Mouse (Mus musculus) liver, embryonic 11.5 days (tissue): Measurements from ENCODE around the gene Yae1d1. TPM values are rescaled to one million over a fixed set of nuclear protein-coding genes. Genes with fewer than 3 reads are reported as not detected.

Experiments
- ATAC-seq: fragments of 200-750 bp; cut with Nextera tagmentation; replicated peaks from 2 replicates; pipeline ENCODE4 v1.8.0; 2017; ENCODE audit warnings: moderate number of reproducible peaks, mild to moderate bottlenecking, moderate TSS enrichment, moderate library complexity; ENCODE audit not compliant: low FRiP score
- DNase-seq: peaks from one replicate; pipeline ENCODE4 v3.0.0-alpha.2; 2017; ENCODE audit warnings: low spot score
- H3K27ac ChIP-seq: fragments of 300-500 bp; sonication (generic); 2 replicates; pipeline ENCODE4 v1.5.1; 2014; ENCODE audit warnings: mild to moderate bottlenecking, low read depth, low read length, control low read depth
- H3K27me3 ChIP-seq: fragments of 300-500 bp; sonication (generic); replicated peaks from 2 replicates; pipeline ENCODE4 v1.6.1; 2014; ENCODE audit warnings: low read length, mixed read lengths; ENCODE audit not compliant: control insufficient read depth, insufficient read depth
- H3K36me3 ChIP-seq: fragments of 300-500 bp; sonication (generic); 2 replicates; pipeline ENCODE4 v1.6.1; 2014; ENCODE audit warnings: mild to moderate bottlenecking, low read length, moderate library complexity, mixed read lengths; ENCODE audit not compliant: control insufficient read depth, insufficient read depth
- H3K4me1 ChIP-seq: fragments of 300-500 bp; sonication (generic); replicated peaks from 2 replicates; pipeline ENCODE4 v1.6.1; 2014; ENCODE audit warnings: low read length, mixed read lengths; ENCODE audit not compliant: control insufficient read depth, insufficient read depth
- H3K4me2 ChIP-seq: fragments of 300-500 bp; sonication (generic); 2 replicates; pipeline ENCODE4 v1.6.1; 2014; ENCODE audit warnings: mild to moderate bottlenecking, control low read depth, moderate library complexity
- H3K4me3 ChIP-seq: fragments of 300-500 bp; sonication (generic); 2 replicates; pipeline ENCODE4 v1.5.1; 2014; ENCODE audit warnings: low read depth, low read length, control low read depth
- H3K9ac ChIP-seq: fragments of 300-500 bp; sonication (generic); 2 replicates; pipeline ENCODE4 v1.6.1; 2014; ENCODE audit warnings: low read depth, low read length, control low read depth
- H3K9me3 ChIP-seq: fragments of 300-500 bp; sonication (generic); 2 replicates; pipeline ENCODE4 v1.6.1; 2016; ENCODE audit warnings: low read length, inconsistent platforms, mixed read lengths; ENCODE audit not compliant: control insufficient read depth
- WGBS: fragments of 180-500 bp; shearing (Covaris S2); extraction: QIAGEN DNeasy Blood & Tissue Kit; methylation state at CpG from one replicate; pipeline ENCODE4 v1.1.7; 2014; 5-methylcytosine and 5-hydroxymethylcytosine counted together
- polyA plus RNA-seq: library from polyadenylated mRNA; unstranded; fragments of >200 nt; fragmentation: Nextera tagmentation; extraction: Ambion mirVana; gene quantifications from 2 replicates; pipeline ENCODE4 v1.2.1, GENCODE M21; 2014

The Yae1d1 gene
- polyA plus RNA-seq, 1 experiment from 2014 or later = 59.3 TPM

GRCm38 (mm10) chr13:17944078-17944917 is 48.9 kb downstream of the Yae1d1 start, which contains the start of gene Rala:
TSS of gene Rala (minus strand) at chr13:17944239.
- ATAC-seq (peak; percentile 100), DNase-seq (peak; percentile 90)
- Histone ChIP-seq H3K4me1 (peaks cover 4% of the 10 kb centered on the region), H3K9ac (peak within 1 kb of the TSS; percentile 74), H3K4me3 (peak within 1 kb of the TSS; percentile 87), H3K27ac (peak within 1 kb of the TSS; percentile 66), H3K9me3 (no peaks in the 10 kb centered on the region), H3K27me3 (no peaks in the 10 kb centered on the region), H3K36me3 (no peaks in the 10 kb centered on the region), H3K4me2 (peak within 1 kb of the TSS; percentile 86)
- 7% methylated on average over 67 of the region's 69 CpGs for WGBS

DNA sequence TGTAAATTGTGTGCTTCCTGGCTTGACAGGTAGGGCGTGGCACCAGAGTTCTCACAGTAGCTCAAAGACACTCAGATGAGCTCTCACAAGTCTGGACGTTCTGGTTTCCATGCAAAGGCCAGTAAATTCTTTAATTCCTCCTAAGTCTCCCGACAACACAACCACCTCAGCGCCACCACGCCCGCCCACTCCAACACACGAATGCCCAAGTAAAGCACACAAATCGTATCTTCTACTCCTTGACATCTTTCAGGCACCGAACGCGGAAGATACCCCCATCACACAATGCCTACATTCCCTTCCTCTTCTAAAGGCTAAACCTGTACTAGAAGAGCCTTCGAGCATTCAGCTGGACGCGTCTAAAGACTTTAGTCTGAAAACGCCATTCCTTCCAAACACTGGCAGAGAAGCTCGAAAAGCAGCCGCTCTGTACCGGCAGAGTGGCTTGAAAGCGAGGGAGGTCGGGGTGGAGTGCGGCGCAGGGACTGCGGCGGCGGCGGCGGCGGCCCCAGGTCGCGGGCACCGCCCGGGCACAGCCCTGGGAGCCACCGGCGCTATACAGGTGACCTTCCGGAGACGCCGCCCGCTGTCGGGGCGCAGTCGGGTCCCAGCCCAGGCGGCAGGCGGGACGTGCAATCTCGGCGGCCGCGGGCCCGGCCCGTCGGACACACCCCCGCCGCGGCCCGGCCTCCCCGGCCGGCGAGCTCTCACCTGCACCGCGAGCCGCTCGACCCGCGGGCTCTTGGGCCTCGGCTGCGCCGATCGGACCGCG is 49.7 kb downstream of the Yae1d1 start:
- H3K9me3 ChIP-seq = no peaks in the 10 kb centered on the region
- peaks cover 4% of the 10 kb centered on the region for H3K4me1 ChIP-seq
- under 1% methylated on average over 52 of the region's 70 CpGs for WGBS
- peak overlapping the region; percentile 74 for H3K9ac ChIP-seq
- no peaks in the 10 kb centered on the region for H3K27me3 ChIP-seq
- DNase-seq = peak; percentile 59
- peak overlapping the region; percentile 86 for H3K4me2 ChIP-seq
- peak overlapping the region; percentile 65; the same call in 1 of the 2 replicates for H3K27ac ChIP-seq
- no peaks in the 10 kb centered on the region for H3K36me3 ChIP-seq
- ATAC-seq = peak; percentile 77
- peak overlapping the region; percentile 87 for H3K4me3 ChIP-seq

DNA sequence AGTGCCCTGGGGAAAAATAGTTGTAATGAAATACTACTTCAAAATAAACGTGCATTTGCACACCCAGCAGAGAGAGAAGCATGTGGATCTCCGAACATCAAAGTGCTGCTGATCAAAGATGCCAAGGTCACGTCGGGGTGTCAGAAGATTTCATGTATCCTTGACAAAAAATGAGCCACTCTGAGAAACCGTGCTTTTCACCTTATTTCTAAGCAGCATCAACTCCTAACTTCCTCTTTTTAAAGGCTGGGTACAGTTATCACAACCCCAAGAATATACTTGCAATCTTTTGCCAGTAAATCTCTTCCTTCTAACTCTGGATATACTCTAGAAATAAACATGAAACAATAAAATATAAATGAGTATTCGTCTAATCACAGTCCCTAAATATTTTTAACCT is 50.8 kb downstream of the Yae1d1 start:
- Histone ChIP-seq H3K4me1 (peaks cover 4% of the 10 kb centered on the region), H3K36me3 (no peaks in the 10 kb centered on the region), H3K27me3 (no peaks in the 10 kb centered on the region), H3K4me3 (no peak overlapping the region), H3K9me3 (no peaks in the 10 kb centered on the region), H3K27ac (no peak overlapping the region), H3K4me2 (no peak overlapping the region), H3K9ac (no peak overlapping the region)
- ATAC-seq (no peak), DNase-seq (no peak)
- WGBS = 73% methylated on average over 6 of the region's 6 CpGs

Other genes starting within 250 kb of the Yae1d1 start
- gene Cdk13, start 188.3 kb downstream of the Yae1d1 start, polyA plus RNA-seq = 13.2 and 15.9 TPM in 2 replicates
- gene Rala, start 49.1 kb downstream of the Yae1d1 start, polyA plus RNA-seq = 52.6 and 56.1 TPM in 2 replicates